Mouse (Mus musculus) thymus, adult 2 months (tissue): ENCODE measurements around the gene C1rl.

Source experiments
- CTCF ChIP-seq: fragments of 200-500 bp; IDR thresholded peaks from 2 replicates; pipeline ENCODE4 v1.5.1; 2012; ENCODE audit warnings: mild to moderate bottlenecking, control low read depth, low read length, moderate library complexity, borderline replicate concordance; ENCODE audit not compliant: control insufficient read depth, poor library complexity, insufficient read depth; ENCODE audit errors: extremely low read depth
- POLR2A ChIP-seq: fragments of 200-500 bp; IDR thresholded peaks from 2 replicates; pipeline ENCODE4 v1.6.1; 2012; ENCODE audit warnings: mild to moderate bottlenecking, low read length, control low read depth, moderate library complexity; ENCODE audit not compliant: control insufficient read depth, poor library complexity, insufficient read depth; ENCODE audit errors: extremely low read depth

DNA sequence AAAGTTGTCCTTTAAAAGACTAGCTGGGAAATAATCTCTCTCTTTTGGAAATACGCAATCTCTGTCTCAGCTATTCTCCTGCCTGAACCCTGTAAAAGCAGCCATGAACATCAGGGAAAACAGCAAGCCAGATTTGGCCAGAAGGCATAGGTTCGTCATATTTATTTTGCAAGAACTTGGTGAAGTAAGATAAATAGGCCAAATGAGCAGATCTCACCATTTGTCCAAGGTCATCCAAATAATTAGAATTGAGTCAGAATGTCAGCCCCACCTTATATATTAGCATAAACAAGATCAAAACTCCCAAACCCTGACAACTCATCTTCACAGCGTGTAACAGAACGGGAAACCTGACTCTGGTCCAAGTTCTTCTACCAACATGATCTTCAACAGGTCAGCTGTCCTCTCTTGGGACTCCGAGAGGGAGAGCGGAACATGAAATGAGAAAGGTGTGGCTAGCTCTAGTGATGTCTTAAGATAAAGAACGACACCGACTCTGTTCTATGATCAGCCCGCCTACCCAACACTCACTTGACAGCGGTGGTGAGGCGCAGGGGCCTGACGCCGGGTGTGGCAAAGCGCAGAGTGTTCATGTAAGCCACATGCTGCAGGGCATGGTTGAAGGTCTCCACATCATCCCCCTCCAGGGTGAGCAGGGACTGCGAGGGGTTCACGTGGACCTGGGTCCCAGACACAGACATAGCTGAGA is 43.8 kb upstream of the C1rl start:
- TF ChIP-seq CTCF (no peak), POLR2A (no peak)
